Mouse (Mus musculus): ENCODE results near the gene Inpp5d. TPM values are rescaled to one million over a fixed set of nuclear protein-coding genes. Genes with fewer than 3 reads are reported as not detected.

The Inpp5d gene
- polyA plus RNA-seq, 1 experiment from 2014 or later: 13.6 TPM

DNA sequence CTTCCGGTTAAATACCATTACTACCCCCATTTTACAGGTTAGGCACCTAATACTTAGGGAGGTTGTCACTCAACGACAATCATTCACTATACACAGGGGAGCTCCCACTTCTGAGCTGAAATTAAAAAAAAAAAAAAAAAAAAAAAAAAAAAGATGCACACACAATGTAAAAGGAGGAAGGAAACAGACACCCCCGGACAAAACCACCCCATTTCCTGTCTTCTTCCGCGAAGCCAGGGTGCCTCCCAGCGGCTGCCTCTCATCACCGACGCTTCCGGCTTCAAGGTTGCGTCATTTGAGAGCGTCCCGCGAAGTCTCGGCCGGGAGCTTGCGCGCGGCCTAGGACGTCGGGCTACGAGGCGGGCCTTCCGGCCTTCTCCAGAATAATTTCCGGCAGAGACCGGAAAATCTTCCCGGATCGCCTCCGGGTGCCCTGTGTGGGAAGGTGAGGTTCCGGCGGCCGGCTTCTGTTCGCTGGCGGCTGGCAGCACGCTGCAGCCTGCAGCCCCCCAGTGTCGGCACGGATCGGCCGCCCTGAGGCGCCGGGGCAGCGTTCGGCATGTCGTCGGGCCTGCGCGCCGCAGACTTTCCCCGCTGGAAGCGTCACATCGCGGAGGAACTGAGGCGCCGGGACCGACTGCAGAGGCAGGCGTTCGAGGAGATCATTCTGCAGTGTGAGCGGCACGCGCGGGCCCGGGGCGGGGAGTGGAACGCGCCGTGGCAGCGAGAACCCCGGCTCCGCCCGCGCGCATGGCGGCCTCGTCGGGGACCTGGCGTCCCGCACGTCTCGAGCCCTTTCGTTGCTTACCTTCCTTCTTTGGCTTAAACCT lies 135.7 kb downstream of the Inpp5d start, which contains the start of gene Atg16l1:
TSS of gene Atg16l1 (plus strand) at position 230 of the 830 bp plus-strand sequence.
- TF ChIP-seq EP300 (IDR thresholded peaks at IDR 0.05) (peak; percentile 88), CTCF (IDR thresholded peaks at IDR 0.05) (peak; percentile 63)
- peaks cover 5% of the 10 kb centered on the region; the same call in 1 of the 2 replicates for H3K4me1 ChIP-seq (ENCODE audit: insufficient read depth, low read depth, low read length)
- H3K9me3 ChIP-seq (ENCODE audit: low read length): no peaks in the 10 kb centered on the region
- ATAC-seq: peak; percentile 99
- H3K4me3 ChIP-seq (ENCODE audit: low read depth, low read length): peak within 1 kb of the TSS; percentile 61
- H3K36me3 ChIP-seq (ENCODE audit: insufficient read depth, low read length): peaks cover 8% of the 10 kb centered on the region; the same call in 1 of the 2 replicates
- H3K9ac ChIP-seq (replicated peaks; ENCODE audit: low read depth): peak within 1 kb of the TSS; percentile 72
- peak within 1 kb of the TSS; percentile 86 for H3K27ac ChIP-seq (ENCODE audit: low read length)
- H3K27me3 ChIP-seq (replicated peaks; ENCODE audit: insufficient read depth, low read length): no peaks in the 10 kb centered on the region
- 1% methylated on average over 62 of the region's 79 CpGs for WGBS
- DNase-seq (ENCODE audit: low spot score): peak; percentile 98
- peak within 1 kb of the TSS; percentile 60 for H3K4me2 ChIP-seq (replicated peaks; ENCODE audit: low read depth, low read length)

DNA sequence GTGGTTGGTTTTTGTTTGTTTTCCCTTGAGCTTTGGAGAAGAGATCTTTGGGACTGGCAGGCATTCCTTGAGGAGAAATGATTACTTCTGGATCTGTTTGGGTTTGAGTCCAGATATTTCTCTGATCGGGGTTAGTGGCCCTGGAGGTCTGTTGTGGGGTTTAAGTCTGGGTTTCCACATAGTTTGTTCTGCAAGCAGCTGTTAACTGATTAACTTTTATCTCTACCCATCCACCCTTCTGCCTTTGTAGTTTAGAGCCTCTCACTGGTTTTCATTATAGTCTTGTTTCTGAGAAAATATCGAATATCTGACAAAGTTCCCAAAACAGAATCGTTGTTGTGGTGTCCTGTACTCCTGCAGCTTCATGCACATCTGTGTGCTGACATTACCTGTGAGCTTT lies 143.7 kb downstream of the Inpp5d start:
- Histone ChIP-seq H3K27ac (ENCODE audit: low read length) (no peak overlapping the region), H3K9ac (replicated peaks; ENCODE audit: low read depth) (no peak overlapping the region), H3K36me3 (ENCODE audit: insufficient read depth, low read length) (peaks cover 69% of the 10 kb centered on the region), H3K4me1 (ENCODE audit: insufficient read depth, low read depth, low read length) (no peaks in the 10 kb centered on the region), H3K4me3 (ENCODE audit: low read depth, low read length) (no peak overlapping the region), H3K9me3 (ENCODE audit: low read length) (no peaks in the 10 kb centered on the region), H3K4me2 (replicated peaks; ENCODE audit: low read depth, low read length) (no peak overlapping the region), H3K27me3 (replicated peaks; ENCODE audit: insufficient read depth, low read length) (no peaks in the 10 kb centered on the region)
- DNase-seq (ENCODE audit: low spot score) (no peak), ATAC-seq (no peak)
- TF ChIP-seq EP300 (IDR thresholded peaks at IDR 0.05): no peak
- TF ChIP-seq CTCF (IDR thresholded peaks at IDR 0.05): no peak
- WGBS: 89% methylated on average over 3 of the region's 3 CpGs

DNA sequence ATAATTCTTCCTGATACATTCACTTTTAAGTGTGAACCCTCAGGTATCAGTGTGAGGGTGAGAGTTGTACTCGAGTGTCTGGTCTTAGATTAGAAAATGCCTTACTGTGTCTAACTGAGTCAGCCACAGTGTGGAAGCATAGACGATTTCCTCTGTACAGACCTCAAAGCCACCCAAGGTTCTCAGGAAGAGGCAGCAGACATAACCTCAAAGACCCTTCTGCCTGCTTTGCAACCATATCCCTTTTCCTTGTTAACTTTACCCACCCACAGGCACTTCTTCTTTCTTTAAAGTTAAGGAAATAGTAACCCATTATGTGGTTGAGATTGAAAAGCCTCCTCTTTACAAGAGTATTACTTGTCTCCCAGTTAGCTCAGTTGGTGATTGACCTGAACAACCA lies 145.6 kb downstream of the Inpp5d start:
- Histone ChIP-seq H3K4me3 (ENCODE audit: low read depth, low read length) (no peak overlapping the region), H3K4me1 (ENCODE audit: insufficient read depth, low read depth, low read length) (no peaks in the 10 kb centered on the region), H3K27ac (ENCODE audit: low read length) (no peak overlapping the region), H3K36me3 (ENCODE audit: insufficient read depth, low read length) (peaks cover 70% of the 10 kb centered on the region), H3K27me3 (replicated peaks; ENCODE audit: insufficient read depth, low read length) (no peaks in the 10 kb centered on the region), H3K9me3 (ENCODE audit: low read length) (no peaks in the 10 kb centered on the region), H3K4me2 (replicated peaks; ENCODE audit: low read depth, low read length) (no peak overlapping the region), H3K9ac (replicated peaks; ENCODE audit: low read depth) (no peak overlapping the region)
- ATAC-seq (no peak), DNase-seq (ENCODE audit: low spot score) (no peak)
- TF ChIP-seq EP300 (IDR thresholded peaks at IDR 0.05) (no peak), CTCF (IDR thresholded peaks at IDR 0.05) (no peak)
- WGBS: 68% methylated on average over 2 of the region's 2 CpGs

DNA sequence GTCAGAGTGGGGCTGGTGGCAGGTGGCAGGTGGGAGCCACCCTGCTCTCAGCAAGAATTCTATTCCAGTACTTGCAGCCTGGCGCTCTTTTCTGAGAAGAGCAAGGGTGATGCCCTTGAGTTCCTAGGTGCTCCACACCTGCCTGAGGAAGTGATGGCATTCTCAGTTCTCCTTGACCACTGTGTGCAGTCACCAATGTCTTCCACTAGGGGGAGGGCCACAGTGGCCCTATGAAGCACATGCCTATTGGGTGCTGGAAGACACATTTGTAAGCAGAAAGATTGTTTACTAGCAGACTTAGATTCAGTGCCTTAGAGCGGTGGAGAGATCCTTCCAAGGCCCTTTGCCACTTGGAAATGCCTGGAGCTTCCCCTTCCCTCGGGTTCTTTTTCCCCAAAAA lies 146.1 kb downstream of the Inpp5d start:
- no peak for DNase-seq (ENCODE audit: low spot score)
- H3K27me3 ChIP-seq (replicated peaks; ENCODE audit: insufficient read depth, low read length): no peaks in the 10 kb centered on the region
- no peak for ATAC-seq
- H3K4me3 ChIP-seq (ENCODE audit: low read depth, low read length): no peak overlapping the region
- 85% methylated on average over 3 of the region's 3 CpGs for WGBS
- H3K36me3 ChIP-seq (ENCODE audit: insufficient read depth, low read length): peaks cover 75% of the 10 kb centered on the region
- no peak overlapping the region for H3K9ac ChIP-seq (replicated peaks; ENCODE audit: low read depth)
- H3K4me1 ChIP-seq (ENCODE audit: insufficient read depth, low read depth, low read length): no peaks in the 10 kb centered on the region
- H3K9me3 ChIP-seq (ENCODE audit: low read length): no peaks in the 10 kb centered on the region
- TF ChIP-seq CTCF (IDR thresholded peaks at IDR 0.05) (peak; percentile 80), EP300 (IDR thresholded peaks at IDR 0.05) (no peak)
- H3K4me2 ChIP-seq (replicated peaks; ENCODE audit: low read depth, low read length): no peak overlapping the region
- no peak overlapping the region for H3K27ac ChIP-seq (ENCODE audit: low read length)

DNA sequence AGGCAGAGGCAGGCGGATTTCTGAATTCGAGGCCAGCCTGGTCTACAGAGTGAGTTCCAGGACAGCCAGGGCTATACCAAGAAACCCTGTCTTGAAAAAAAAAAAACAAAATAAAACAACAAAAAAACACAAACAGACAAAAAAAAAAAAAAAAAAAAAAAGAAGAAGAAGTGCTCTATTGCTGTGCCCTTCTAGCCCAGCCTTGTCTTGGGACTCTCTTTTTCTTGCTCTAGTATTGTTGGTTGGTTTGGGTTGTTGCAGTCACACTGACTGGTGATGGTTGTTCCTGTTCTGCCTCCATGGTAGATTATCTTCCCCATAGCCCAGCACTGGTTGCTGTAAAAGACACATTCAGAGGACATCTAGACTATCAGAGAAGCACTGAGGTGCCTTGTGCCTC lies 149.2 kb downstream of the Inpp5d start:
- Histone ChIP-seq H3K4me2 (replicated peaks; ENCODE audit: low read depth, low read length) (no peak overlapping the region), H3K9me3 (ENCODE audit: low read length) (no peaks in the 10 kb centered on the region), H3K9ac (replicated peaks; ENCODE audit: low read depth) (no peak overlapping the region), H3K4me3 (ENCODE audit: low read depth, low read length) (no peak overlapping the region), H3K27me3 (replicated peaks; ENCODE audit: insufficient read depth, low read length) (no peaks in the 10 kb centered on the region), H3K4me1 (ENCODE audit: insufficient read depth, low read depth, low read length) (no peaks in the 10 kb centered on the region), H3K36me3 (ENCODE audit: insufficient read depth, low read length) (peaks cover 61% of the 10 kb centered on the region), H3K27ac (ENCODE audit: low read length) (no peak overlapping the region)
- DNase-seq (ENCODE audit: low spot score): no peak
- TF ChIP-seq CTCF (IDR thresholded peaks at IDR 0.05): no peak
- TF ChIP-seq EP300 (IDR thresholded peaks at IDR 0.05): no peak
- WGBS: 94% methylated on average over 2 of the region's 2 CpGs
- ATAC-seq: no peak

Other genes starting within 250 kb of the Inpp5d start
- gene Kcnj13, start 225.6 kb upstream of the Inpp5d start, polyA plus RNA-seq (2015; fragmentation: Nextera tagmentation; extraction: Ambion mirVana): 41.4 and 48.7 TPM in 2 replicates
- gene Snorc, start 150.0 kb upstream of the Inpp5d start, polyA plus RNA-seq (2015; fragmentation: Nextera tagmentation; extraction: Ambion mirVana): not detected in 2 replicates
- 2.9 and 4.8 TPM in 2 replicates for gene Neu2, start 110.4 kb upstream of the Inpp5d start, polyA plus RNA-seq (2015; fragmentation: Nextera tagmentation; extraction: Ambion mirVana)
- 3.8 and 5.9 TPM in 2 replicates for gene Ngef, start 46.4 kb upstream of the Inpp5d start, polyA plus RNA-seq (2015; fragmentation: Nextera tagmentation; extraction: Ambion mirVana)
- gene Atg16l1, start 135.6 kb downstream of the Inpp5d start, polyA plus RNA-seq (2015; fragmentation: Nextera tagmentation; extraction: Ambion mirVana): 21.5 and 21.7 TPM in 2 replicates
- gene Sag, start 183.4 kb downstream of the Inpp5d start, polyA plus RNA-seq (2015; fragmentation: Nextera tagmentation; extraction: Ambion mirVana): 0.38 and 0.49 TPM in 2 replicates
- gene Dgkd, start 233.0 kb downstream of the Inpp5d start, polyA plus RNA-seq (2015; fragmentation: Nextera tagmentation; extraction: Ambion mirVana): 24.3 and 25.5 TPM in 2 replicates